Mouse (Mus musculus): ENCODE results near the gene Aldh3b1. TPM values are rescaled to one million over a fixed set of nuclear protein-coding genes. Genes with fewer than 3 reads are reported as not detected.

Gene Aldh3b1
- polyA plus RNA-seq, 1 experiment = 1.8 TPM

- Histone ChIP-seq H3K27ac (replicated peaks; ENCODE audit: low read depth, low read length) (no peak overlapping the region), H3K4me1 (ENCODE audit: control insufficient read depth, insufficient read depth, insufficient read length, low read length) (no peaks in the 10 kb centered on the region), H3K4me3 (ENCODE audit: insufficient read depth, low read depth, low read length) (no peak overlapping the region)
Measured at GRCm38 (mm10) chr19:3893545-3894116, 36.0 kb downstream of the Aldh3b1 start.

GRCm38 (mm10) chr19:3890181-3890580 is 39.4 kb downstream of the Aldh3b1 start:
- no peak overlapping the region for H3K4me3 ChIP-seq (ENCODE audit: insufficient read depth, low read depth, low read length)
- H3K4me1 ChIP-seq (ENCODE audit: control insufficient read depth, insufficient read depth, insufficient read length, low read length) = no peaks in the 10 kb centered on the region
- no peak overlapping the region for H3K27ac ChIP-seq (replicated peaks; ENCODE audit: low read depth, low read length)

- H3K4me1 ChIP-seq (ENCODE audit: control insufficient read depth, insufficient read depth, insufficient read length, low read length) = no peaks in the 10 kb centered on the region
- H3K27ac ChIP-seq (replicated peaks; ENCODE audit: low read depth, low read length) = no peak overlapping the region
- no peak overlapping the region for H3K4me3 ChIP-seq (ENCODE audit: insufficient read depth, low read depth, low read length)
Measured at GRCm38 (mm10) chr19:3889096-3889495, 40.5 kb downstream of the Aldh3b1 start.

DNA sequence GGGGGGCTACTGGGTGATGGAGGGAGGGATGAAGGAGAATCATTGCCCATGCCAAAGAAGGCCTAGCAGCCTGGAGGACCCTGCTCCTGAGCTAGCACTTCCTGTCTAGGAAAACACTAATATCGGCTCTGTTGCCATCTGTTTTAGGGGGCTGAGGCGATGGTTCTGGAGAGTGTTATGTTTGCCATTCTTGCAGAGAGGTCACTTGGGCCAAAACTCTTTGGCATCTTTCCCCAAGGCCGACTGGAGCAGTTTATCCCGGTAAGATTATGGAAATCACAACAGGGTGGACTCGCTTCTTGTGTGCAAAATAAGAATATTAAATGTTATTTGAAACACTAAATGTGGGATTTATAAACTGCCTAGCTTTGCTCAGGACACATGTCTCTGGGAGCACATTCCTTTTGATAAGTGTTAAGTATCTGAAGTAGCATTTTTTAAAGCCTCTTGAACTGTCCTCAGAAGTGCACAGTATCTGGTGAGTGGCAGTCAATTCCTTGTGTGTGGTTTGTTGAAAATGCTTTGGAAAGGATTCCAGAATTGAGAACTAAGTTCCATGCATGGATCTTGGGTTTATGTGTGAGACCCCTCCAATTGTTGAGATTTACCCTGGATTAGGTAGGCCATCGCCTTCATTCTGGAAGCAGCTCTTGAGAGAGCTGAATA is 45.1 kb downstream of the Aldh3b1 start:
- Histone ChIP-seq H3K4me1 (ENCODE audit: control insufficient read depth, insufficient read depth, insufficient read length, low read length) (no peaks in the 10 kb centered on the region), H3K4me3 (ENCODE audit: insufficient read depth, low read depth, low read length) (no peak overlapping the region), H3K27ac (replicated peaks; ENCODE audit: low read depth, low read length) (no peak overlapping the region)

GRCm38 (mm10) chr19:3882214-3882613 is 47.4 kb downstream of the Aldh3b1 start:
- no peaks in the 10 kb centered on the region for H3K4me1 ChIP-seq (ENCODE audit: control insufficient read depth, insufficient read depth, insufficient read length, low read length)
- no peak overlapping the region for H3K27ac ChIP-seq (replicated peaks; ENCODE audit: low read depth, low read length)

GRCm38 (mm10) chr19:3880054-3880848 is 49.4 kb downstream of the Aldh3b1 start:
- no peak overlapping the region for H3K4me3 ChIP-seq (ENCODE audit: insufficient read depth, low read depth, low read length)
- no peaks in the 10 kb centered on the region for H3K4me1 ChIP-seq (ENCODE audit: control insufficient read depth, insufficient read depth, insufficient read length, low read length)
- H3K27ac ChIP-seq (replicated peaks; ENCODE audit: low read depth, low read length) = no peak overlapping the region

More at GRCm38 (mm10) chr19:3882214-3882613, 47.4 kb downstream of the Aldh3b1 start:
- no peak overlapping the region for H3K4me3 ChIP-seq (ENCODE audit: insufficient read depth, low read depth, low read length)

GRCm38 (mm10) chr19:3875045-3875444 is 54.6 kb downstream of the Aldh3b1 start:
- Histone ChIP-seq H3K4me3 (ENCODE audit: insufficient read depth, low read depth, low read length) (no peak overlapping the region), H3K27ac (replicated peaks; ENCODE audit: low read depth, low read length) (no peak overlapping the region), H3K4me1 (ENCODE audit: control insufficient read depth, insufficient read depth, insufficient read length, low read length) (peaks cover 5% of the 10 kb centered on the region)

- peaks cover 5% of the 10 kb centered on the region for H3K4me1 ChIP-seq (ENCODE audit: control insufficient read depth, insufficient read depth, insufficient read length, low read length)
- H3K27ac ChIP-seq (replicated peaks; ENCODE audit: low read depth, low read length) = no peak overlapping the region
- H3K4me3 ChIP-seq (ENCODE audit: insufficient read depth, low read depth, low read length) = no peak overlapping the region
Measured at GRCm38 (mm10) chr19:3872373-3872772, 57.2 kb downstream of the Aldh3b1 start.

GRCm38 (mm10) chr19:3871468-3871867 is 58.1 kb downstream of the Aldh3b1 start:
- H3K4me1 ChIP-seq (ENCODE audit: control insufficient read depth, insufficient read depth, insufficient read length, low read length) = peaks cover 5% of the 10 kb centered on the region
- H3K4me3 ChIP-seq (ENCODE audit: insufficient read depth, low read depth, low read length) = no peak overlapping the region

DNA sequence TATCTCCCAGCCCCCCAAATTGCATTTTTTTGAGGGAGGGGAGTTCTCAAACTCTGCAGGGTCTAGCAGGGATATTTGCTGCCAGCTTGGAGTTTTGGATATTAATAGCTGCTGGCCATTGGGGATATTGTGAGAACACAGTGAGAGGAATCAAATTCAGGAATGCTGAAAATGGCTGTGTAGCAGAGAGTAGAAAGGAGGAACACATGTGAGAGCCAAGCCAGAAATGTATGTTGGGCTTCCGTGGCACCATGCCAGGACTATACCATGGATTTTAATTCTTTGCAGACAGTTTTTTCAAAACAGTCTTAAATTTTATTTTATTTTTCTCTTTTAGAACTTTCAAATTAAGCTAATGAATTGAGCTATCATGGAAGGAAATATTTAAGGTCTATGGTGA is 61.3 kb downstream of the Aldh3b1 start:
- Histone ChIP-seq H3K4me3 (ENCODE audit: insufficient read depth, low read depth, low read length) (no peak overlapping the region), H3K27ac (replicated peaks; ENCODE audit: low read depth, low read length) (no peak overlapping the region), H3K4me1 (ENCODE audit: control insufficient read depth, insufficient read depth, insufficient read length, low read length) (peaks cover 5% of the 10 kb centered on the region)

More at GRCm38 (mm10) chr19:3871468-3871867, 58.1 kb downstream of the Aldh3b1 start:
- H3K27ac ChIP-seq (replicated peaks; ENCODE audit: low read depth, low read length) = no peak overlapping the region

GRCm38 (mm10) chr19:3864960-3865359 is 64.6 kb downstream of the Aldh3b1 start:
- H3K4me3 ChIP-seq (ENCODE audit: insufficient read depth, low read depth, low read length) = no peak overlapping the region
- H3K4me1 ChIP-seq (ENCODE audit: control insufficient read depth, insufficient read depth, insufficient read length, low read length) = no peaks in the 10 kb centered on the region
- no peak overlapping the region for H3K27ac ChIP-seq (replicated peaks; ENCODE audit: low read depth, low read length)

Other genes starting within 250 kb of the Aldh3b1 start
- gene Lrp5, start 243.2 kb downstream of the Aldh3b1 start, polyA plus RNA-seq (2012; ENCODE audit: insufficient read depth, insufficient read length, missing spikeins) = 13.2 TPM in 2 replicates
- gene 1810055G02Rik, start 221.5 kb downstream of the Aldh3b1 start, polyA plus RNA-seq (2012; ENCODE audit: insufficient read depth, insufficient read length, missing spikeins) = 5.3 and 6.6 TPM in 2 replicates
- 15.9 and 20.4 TPM in 2 replicates for gene Kmt5b, start 162.4 kb downstream of the Aldh3b1 start, polyA plus RNA-seq (2012; ENCODE audit: insufficient read depth, insufficient read length, missing spikeins)
- 6.9 and 11.2 TPM in 2 replicates for gene Chka, start 78.0 kb downstream of the Aldh3b1 start, polyA plus RNA-seq (2012; ENCODE audit: insufficient read depth, insufficient read length, missing spikeins)
- gene Tcirg1, start 22.7 kb downstream of the Aldh3b1 start, polyA plus RNA-seq (2012; ENCODE audit: insufficient read depth, insufficient read length, missing spikeins) = 5.3 and 7.7 TPM in 2 replicates
- 1,010 and 1,143 TPM in 2 replicates for gene Ndufs8, start 17.0 kb downstream of the Aldh3b1 start, polyA plus RNA-seq (2012; ENCODE audit: insufficient read depth, insufficient read length, missing spikeins)
- 25.3 and 25.4 TPM in 2 replicates for gene Unc93b1, start 5.4 kb upstream of the Aldh3b1 start, polyA plus RNA-seq (2012; ENCODE audit: insufficient read depth, insufficient read length, missing spikeins)
- not detected in 2 replicates for gene Aldh3b3, start 28.8 kb upstream of the Aldh3b1 start, polyA plus RNA-seq (2012; ENCODE audit: insufficient read depth, insufficient read length, missing spikeins)
- 6.9 and 13.4 TPM in 2 replicates for gene Aldh3b2, start 42.5 kb upstream of the Aldh3b1 start, polyA plus RNA-seq (2012; ENCODE audit: insufficient read depth, insufficient read length, missing spikeins)
- gene Acy3, start 56.8 kb upstream of the Aldh3b1 start, polyA plus RNA-seq (2012; ENCODE audit: insufficient read depth, insufficient read length, missing spikeins) = 33.3 and 40.6 TPM in 2 replicates
- gene Tbx10, start 62.9 kb upstream of the Aldh3b1 start, polyA plus RNA-seq (2012; ENCODE audit: insufficient read depth, insufficient read length, missing spikeins) = not detected in 2 replicates
- 24.5 and 49.5 TPM in 2 replicates for gene Nudt8, start 70.8 kb upstream of the Aldh3b1 start, polyA plus RNA-seq (2012; ENCODE audit: insufficient read depth, insufficient read length, missing spikeins)
- not detected in 2 replicates for gene Gm49405, start 70.8 kb upstream of the Aldh3b1 start, polyA plus RNA-seq (2012; ENCODE audit: insufficient read depth, insufficient read length, missing spikeins)
- 1.1 and 1.8 TPM in 2 replicates for gene Doc2g, start 73.5 kb upstream of the Aldh3b1 start, polyA plus RNA-seq (2012; ENCODE audit: insufficient read depth, insufficient read length, missing spikeins)
- 1,127 and 1,213 TPM in 2 replicates for gene Ndufv1, start 83.0 kb upstream of the Aldh3b1 start, polyA plus RNA-seq (2012; ENCODE audit: insufficient read depth, insufficient read length, missing spikeins)
- gene Gstp1, start 108.2 kb upstream of the Aldh3b1 start, polyA plus RNA-seq (2012; ENCODE audit: insufficient read depth, insufficient read length, missing spikeins) = 362 and 451 TPM in 2 replicates
- gene Gstp2, start 116.2 kb upstream of the Aldh3b1 start, polyA plus RNA-seq (2012; ENCODE audit: insufficient read depth, insufficient read length, missing spikeins) = 14.8 and 26.0 TPM in 2 replicates
- 2.3 and 4.2 TPM in 2 replicates for gene Gstp3, start 129.8 kb upstream of the Aldh3b1 start, polyA plus RNA-seq (2012; ENCODE audit: insufficient read depth, insufficient read length, missing spikeins)
- gene Cabp2, start 151.8 kb upstream of the Aldh3b1 start, polyA plus RNA-seq (2012; ENCODE audit: insufficient read depth, insufficient read length, missing spikeins) = not detected in 2 replicates
- gene Cdk2ap2, start 167.4 kb upstream of the Aldh3b1 start, polyA plus RNA-seq (2012; ENCODE audit: insufficient read depth, insufficient read length, missing spikeins) = 78.5 and 101 TPM in 2 replicates
- gene Pitpnm1, start 170.2 kb upstream of the Aldh3b1 start, polyA plus RNA-seq (2012; ENCODE audit: insufficient read depth, insufficient read length, missing spikeins) = 14.8 and 17.2 TPM in 2 replicates
- gene Aip, start 196.1 kb upstream of the Aldh3b1 start, polyA plus RNA-seq (2012; ENCODE audit: insufficient read depth, insufficient read length, missing spikeins) = 62.7 and 65.2 TPM in 2 replicates
- gene Gpr152, start 210.0 kb upstream of the Aldh3b1 start, polyA plus RNA-seq (2012; ENCODE audit: insufficient read depth, insufficient read length, missing spikeins) = not detected in 2 replicates
- gene Cabp4, start 214.2 kb upstream of the Aldh3b1 start, polyA plus RNA-seq (2012; ENCODE audit: insufficient read depth, insufficient read length, missing spikeins) = not detected in 2 replicates
- gene Coro1b, start 218.8 kb upstream of the Aldh3b1 start, polyA plus RNA-seq (2012; ENCODE audit: insufficient read depth, insufficient read length, missing spikeins) = 103 and 112 TPM in 2 replicates
- gene Ptprcap, start 223.8 kb upstream of the Aldh3b1 start, polyA plus RNA-seq (2012; ENCODE audit: insufficient read depth, insufficient read length, missing spikeins) = 1.3 and 3.3 TPM in 2 replicates
- 17.2 and 17.7 TPM in 2 replicates for gene Rps6kb2, start 233.5 kb upstream of the Aldh3b1 start, polyA plus RNA-seq (2012; ENCODE audit: insufficient read depth, insufficient read length, missing spikeins)
- 2.1 and 3.1 TPM in 2 replicates for gene Carns1, start 245.7 kb upstream of the Aldh3b1 start, polyA plus RNA-seq (2012; ENCODE audit: insufficient read depth, insufficient read length, missing spikeins)

All from brown adipose tissue, adult 24 weeks (tissue).